Mouse (Mus musculus): Measurements from ENCODE around the gene Ftl1.

GRCm38 (mm10) chr7:45433835-45434202 is 25.9 kb downstream of the Ftl1 start:
- TF ChIP-seq CTCF (conservative IDR thresholded peaks at IDR 0.05; ENCODE audit: low read length) (no peak), NANOG (IDR thresholded peaks at IDR 0.05; ENCODE audit: borderline replicate concordance, low read length) (no peak)

Data from E14TG2a.4 (cell line).